Mouse (Mus musculus) embryonic facial prominence, embryonic 14.5 days (tissue): ENCODE data around the gene Rnf19b. TPM values are rescaled to one million over a fixed set of nuclear protein-coding genes. Genes with fewer than 3 reads are reported as not detected.

Experiments used
- ATAC-seq: fragments of 200-750 bp; cut with Nextera tagmentation; 2 replicates; pipeline ENCODE4 v1.8.0; 2017; ENCODE audit warnings: low read depth, moderate number of reproducible peaks, moderate TSS enrichment
- DNase-seq: peaks from one replicate; pipeline ENCODE4 v3.0.0-alpha.2; 2015; ENCODE audit warnings: low spot score
- H3K27ac ChIP-seq: fragments of 300-500 bp; sonication (generic); replicated peaks from 2 replicates; pipeline ENCODE4 v1.5.1; 2014; ENCODE audit warnings: low read depth, mild to moderate bottlenecking, low read length, moderate library complexity
- H3K27me3 ChIP-seq: fragments of 300-500 bp; sonication (generic); replicated peaks from 2 replicates; pipeline ENCODE4 v1.6.1; 2014; ENCODE audit warnings: low read length; ENCODE audit not compliant: control insufficient read depth, insufficient read depth
- H3K36me3 ChIP-seq: fragments of 300-500 bp; sonication (generic); 2 replicates; pipeline ENCODE4 v1.6.1; 2014; ENCODE audit warnings: low read length, mixed read lengths; ENCODE audit not compliant: control insufficient read depth, insufficient read depth
- H3K4me1 ChIP-seq: fragments of 300-500 bp; sonication (generic); 2 replicates; pipeline ENCODE4 v1.6.1; 2014; ENCODE audit warnings: antibody characterized with exemption, low read length; ENCODE audit not compliant: control insufficient read depth, insufficient read depth
- H3K4me2 ChIP-seq: fragments of 300-500 bp; sonication (generic); 2 replicates; pipeline ENCODE4 v1.6.1; 2014; ENCODE audit warnings: low read depth, mild to moderate bottlenecking, low read length, moderate library complexity, mixed read lengths
- H3K4me3 ChIP-seq: fragments of 300-500 bp; sonication (generic); 2 replicates; pipeline ENCODE4 v1.5.1; 2014; ENCODE audit warnings: low read depth, mild to moderate bottlenecking, low read length
- H3K9ac ChIP-seq: fragments of 300-500 bp; sonication (generic); 2 replicates; pipeline ENCODE4 v1.6.1; 2014; ENCODE audit warnings: low read depth, mild to moderate bottlenecking, low read length, moderate library complexity, mixed read lengths
- H3K9me3 ChIP-seq: fragments of 300-500 bp; sonication (generic); 2 replicates; pipeline ENCODE4 v1.6.1; 2016; ENCODE audit warnings: low read length; ENCODE audit not compliant: control insufficient read depth
- WGBS: fragments of 180-500 bp; shearing (Covaris S2); extraction: QIAGEN DNeasy Blood & Tissue Kit; methylation state at CpG from one replicate; pipeline ENCODE4 v1.1.7; 2014; 5-methylcytosine and 5-hydroxymethylcytosine counted together
- polyA plus RNA-seq: library from polyadenylated mRNA; unstranded; fragments of >200 nt; fragmentation: Nextera tagmentation; extraction: Ambion mirVana; gene quantifications from 2 replicates; pipeline ENCODE4 v1.2.1, GENCODE M21; 2014

Gene Rnf19b
- polyA plus RNA-seq, 1 experiment from 2014 or later = 11.3 TPM

DNA sequence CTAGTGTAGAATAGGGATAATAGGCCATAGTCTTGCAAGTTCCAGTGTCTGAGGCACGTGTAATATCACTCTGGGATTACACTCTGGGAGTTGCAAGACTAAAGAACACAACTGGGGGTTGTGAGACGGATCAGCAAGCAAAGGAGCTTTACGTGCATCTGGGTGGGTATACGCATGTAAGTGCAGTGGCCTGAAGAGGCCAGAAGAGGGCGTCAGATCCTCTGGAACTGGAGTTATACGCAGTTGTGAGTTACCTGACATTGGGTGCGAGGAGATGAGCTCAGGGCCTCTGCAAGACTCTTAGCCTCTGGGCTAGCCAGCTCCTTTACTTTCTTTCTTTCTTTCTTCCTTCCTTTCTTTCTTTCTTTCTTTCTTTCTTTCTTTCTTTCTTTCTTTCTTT lies 38.9 kb downstream of the Rnf19b start:
- Histone ChIP-seq H3K9me3 (no peaks in the 10 kb centered on the region), H3K4me3 (no peak overlapping the region), H3K27me3 (no peaks in the 10 kb centered on the region), H3K36me3 (no peaks in the 10 kb centered on the region), H3K9ac (no peak overlapping the region), H3K27ac (no peak overlapping the region), H3K4me2 (no peak overlapping the region), H3K4me1 (no peaks in the 10 kb centered on the region)
- DNase-seq (no peak), ATAC-seq (no peak)
- 70% methylated on average over 7 of the region's 7 CpGs for WGBS

DNA sequence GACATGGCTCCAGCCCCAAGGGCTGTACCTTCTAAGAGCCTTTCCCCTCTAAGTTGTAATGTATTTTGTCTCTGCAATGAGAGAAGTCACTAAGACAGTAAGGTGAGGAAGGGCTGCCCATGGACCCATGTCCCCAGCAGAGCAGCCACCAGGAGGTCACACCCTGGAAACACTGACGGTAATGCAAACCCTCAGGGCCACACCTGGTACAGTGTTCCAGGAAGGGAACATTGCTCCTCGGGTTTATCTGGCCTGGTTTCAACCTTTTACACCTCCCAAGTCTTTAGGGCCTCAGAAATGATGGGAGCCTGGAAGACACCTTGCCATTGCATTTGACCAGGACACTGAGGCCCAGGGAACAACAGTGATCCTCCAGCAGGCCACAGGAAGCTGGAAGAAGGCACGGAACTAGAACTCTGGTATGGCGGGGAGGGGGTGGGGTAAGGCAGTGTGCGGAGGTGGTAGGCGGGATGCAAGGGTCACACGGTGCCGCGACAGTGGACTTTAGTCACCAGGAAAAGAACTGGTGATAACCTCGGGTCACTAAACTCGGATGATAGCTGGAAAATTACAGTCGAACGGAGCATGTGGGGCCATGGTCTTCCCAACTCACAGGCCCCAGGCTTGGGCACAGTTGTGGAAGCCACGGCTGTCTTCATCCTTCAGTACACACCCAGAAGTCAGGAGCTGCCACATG lies 44.2 kb downstream of the Rnf19b start:
- WGBS = 85% methylated on average over 14 of the region's 14 CpGs
- ATAC-seq = no peak

DNA sequence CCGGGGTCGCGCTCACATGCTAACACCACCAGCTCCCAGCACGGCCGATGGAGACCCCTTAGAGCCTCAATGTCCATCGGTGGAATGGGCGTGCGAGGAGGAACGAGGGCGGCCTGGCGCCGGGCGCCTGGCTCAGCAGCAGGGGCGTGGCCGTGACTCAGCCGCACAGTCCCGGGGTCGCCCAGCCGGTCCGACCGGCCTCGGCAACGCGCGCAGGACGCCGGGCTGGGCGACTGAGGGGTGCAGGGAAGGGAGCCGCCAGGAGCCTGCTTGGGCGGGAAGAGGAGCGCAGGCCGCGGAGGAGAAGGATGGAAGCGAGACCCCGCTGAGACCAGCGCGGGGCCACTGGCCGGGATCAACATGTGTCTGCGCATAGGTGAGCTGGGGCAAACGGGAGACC lies 47.3 kb downstream of the Rnf19b start, which contains the start of gene Tmem54:
Tmem54 (plus strand) TSS at position 193 of the 400 bp plus-strand sequence.
- Histone ChIP-seq H3K27ac (no peak within 1 kb of the TSS), H3K27me3 (peaks cover 32% of the 10 kb centered on the region), H3K36me3 (no peaks in the 10 kb centered on the region), H3K4me1 (no peaks in the 10 kb centered on the region), H3K9me3 (no peaks in the 10 kb centered on the region), H3K4me2 (peak within 1 kb of the TSS; percentile 46), H3K4me3 (peak within 1 kb of the TSS; percentile 27), H3K9ac (peak within 1 kb of the TSS; percentile 41)
- ATAC-seq (peak; percentile 78), DNase-seq (peak; percentile 58)
- 2% methylated on average over 25 of the region's 40 CpGs for WGBS

More for the DNA sequence above, 44.2 kb downstream of the Rnf19b start:
- Histone ChIP-seq H3K9me3 (no peaks in the 10 kb centered on the region), H3K4me1 (no peaks in the 10 kb centered on the region), H3K27ac (no peak overlapping the region), H3K36me3 (no peaks in the 10 kb centered on the region), H3K4me3 (no peak overlapping the region), H3K27me3 (peaks cover 32% of the 10 kb centered on the region), H3K4me2 (no peak overlapping the region), H3K9ac (no peak overlapping the region)
- no peak for DNase-seq

DNA sequence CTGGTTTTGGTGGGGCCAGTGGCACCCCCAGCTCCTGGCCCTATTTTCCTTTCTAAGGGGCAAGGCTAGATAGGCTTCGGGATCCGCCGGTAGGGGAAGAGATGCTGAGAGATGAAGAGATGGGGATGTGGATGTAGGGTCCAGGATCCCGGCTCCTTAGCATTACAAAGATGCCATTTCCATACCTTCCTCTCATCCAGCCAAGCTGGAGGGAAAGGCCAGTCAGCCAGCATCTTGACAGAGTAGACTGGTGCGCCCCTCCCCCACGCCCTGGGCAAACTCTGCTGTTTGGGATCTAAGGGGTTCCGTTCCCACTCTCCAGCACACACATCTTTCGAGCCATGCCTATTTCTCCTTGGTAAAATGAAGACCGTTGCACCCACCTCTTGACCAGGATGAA lies 48.0 kb downstream of the Rnf19b start:
- 11% methylated on average over 9 of the region's 9 CpGs for WGBS
- H3K27ac ChIP-seq = no peak overlapping the region
- H3K36me3 ChIP-seq = no peaks in the 10 kb centered on the region
- H3K4me3 ChIP-seq = peak overlapping the region; percentile 27
- no peak overlapping the region for H3K9ac ChIP-seq
- no peaks in the 10 kb centered on the region for H3K4me1 ChIP-seq
- H3K27me3 ChIP-seq = peaks cover 32% of the 10 kb centered on the region
- DNase-seq (no peak), ATAC-seq (no peak)
- no peaks in the 10 kb centered on the region for H3K9me3 ChIP-seq
- peak overlapping the region; percentile 46 for H3K4me2 ChIP-seq

DNA sequence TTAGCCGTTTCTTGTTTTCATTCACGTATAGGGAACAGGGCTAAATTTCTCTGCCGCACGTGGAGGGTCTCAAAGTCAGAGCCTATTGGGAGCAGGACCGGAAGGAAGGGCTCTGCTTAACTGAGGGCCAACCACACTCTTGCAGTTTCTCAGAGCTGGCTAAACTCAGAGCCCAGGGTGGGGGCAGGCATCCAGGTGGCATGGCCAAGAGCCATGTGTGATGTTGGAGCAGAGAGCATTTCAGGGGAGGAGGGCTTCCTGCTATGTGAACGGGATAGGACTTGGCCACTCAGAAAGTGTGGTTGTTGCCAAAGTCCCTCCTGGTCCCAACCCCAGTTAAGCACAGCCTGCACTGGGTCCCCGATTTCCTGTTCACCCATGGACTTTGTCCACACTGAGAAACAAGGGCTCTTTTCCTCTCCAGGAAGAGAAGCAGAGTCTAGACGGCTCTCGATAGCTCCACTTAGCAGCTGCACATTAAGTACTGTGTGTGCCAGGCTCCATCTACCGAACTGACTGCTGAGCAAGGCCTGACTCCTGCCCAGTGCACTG lies 49.4 kb downstream of the Rnf19b start:
- DNase-seq (no peak), ATAC-seq (no peak)
- 60% methylated on average over 10 of the region's 10 CpGs for WGBS
- H3K4me1 ChIP-seq = no peaks in the 10 kb centered on the region; the same call in 1 of the 2 replicates
- H3K9ac ChIP-seq = no peak overlapping the region
- H3K4me3 ChIP-seq = no peak overlapping the region
- H3K9me3 ChIP-seq = no peaks in the 10 kb centered on the region
- H3K27ac ChIP-seq = no peak overlapping the region
- H3K4me2 ChIP-seq = no peak overlapping the region
- no peaks in the 10 kb centered on the region for H3K36me3 ChIP-seq
- peaks cover 32% of the 10 kb centered on the region for H3K27me3 ChIP-seq

DNA sequence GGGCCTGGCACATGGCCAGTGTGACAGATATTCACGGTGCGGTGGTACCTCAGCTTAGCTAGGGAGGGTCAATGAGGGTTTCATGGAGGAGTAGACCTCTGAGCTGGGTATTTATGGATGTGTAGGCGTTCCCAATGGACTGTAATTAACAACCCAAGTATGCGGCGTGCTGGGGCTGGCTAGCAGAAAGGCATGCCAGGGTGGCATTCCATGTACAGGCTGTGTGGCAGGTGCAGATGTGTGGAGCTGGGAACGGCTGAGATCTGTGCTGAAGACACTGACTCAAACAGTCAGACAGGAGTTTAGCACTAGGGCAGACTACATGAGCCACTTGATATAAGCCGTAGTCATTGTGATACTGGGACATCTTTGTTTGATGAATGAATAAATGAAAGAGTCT lies 50.6 kb downstream of the Rnf19b start:
- no peak overlapping the region for H3K27ac ChIP-seq
- no peak overlapping the region for H3K9ac ChIP-seq
- no peak for DNase-seq
- WGBS = 76% methylated on average over 7 of the region's 7 CpGs
- no peak for ATAC-seq
- no peak overlapping the region for H3K4me3 ChIP-seq
- H3K9me3 ChIP-seq = no peaks in the 10 kb centered on the region
- no peaks in the 10 kb centered on the region; the same call in 1 of the 2 replicates for H3K4me1 ChIP-seq
- H3K4me2 ChIP-seq = no peak overlapping the region
- peaks cover 32% of the 10 kb centered on the region for H3K27me3 ChIP-seq
- no peaks in the 10 kb centered on the region for H3K36me3 ChIP-seq

DNA sequence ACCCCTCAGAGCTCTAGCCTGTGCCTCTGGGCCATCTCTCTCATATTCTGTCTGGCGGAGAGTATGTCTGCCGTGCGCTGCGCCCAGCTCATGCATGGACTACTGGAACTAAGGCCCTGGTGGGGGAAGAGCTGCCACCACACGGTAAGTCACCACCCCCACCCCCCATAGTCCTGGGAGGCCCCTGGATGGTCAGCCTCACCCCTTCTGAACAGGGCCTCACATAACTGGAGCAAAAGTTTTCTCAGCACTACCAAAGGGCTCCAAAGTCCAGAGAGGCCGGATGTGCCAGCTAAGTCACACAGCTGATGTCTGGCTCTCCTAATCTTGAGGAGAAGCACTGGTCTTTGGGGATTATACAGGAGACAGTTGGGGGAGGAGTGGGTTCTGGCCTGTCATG lies 52.7 kb downstream of the Rnf19b start:
- Histone ChIP-seq H3K9ac (no peak overlapping the region), H3K4me3 (no peak overlapping the region), H3K9me3 (no peaks in the 10 kb centered on the region), H3K4me1 (no peaks in the 10 kb centered on the region; the same call in 1 of the 2 replicates), H3K27me3 (peaks cover 10% of the 10 kb centered on the region), H3K36me3 (no peaks in the 10 kb centered on the region), H3K4me2 (no peak overlapping the region), H3K27ac (no peak overlapping the region)
- no peak for DNase-seq
- WGBS = 83% methylated on average over 6 of the region's 6 CpGs
- no peak for ATAC-seq

DNA sequence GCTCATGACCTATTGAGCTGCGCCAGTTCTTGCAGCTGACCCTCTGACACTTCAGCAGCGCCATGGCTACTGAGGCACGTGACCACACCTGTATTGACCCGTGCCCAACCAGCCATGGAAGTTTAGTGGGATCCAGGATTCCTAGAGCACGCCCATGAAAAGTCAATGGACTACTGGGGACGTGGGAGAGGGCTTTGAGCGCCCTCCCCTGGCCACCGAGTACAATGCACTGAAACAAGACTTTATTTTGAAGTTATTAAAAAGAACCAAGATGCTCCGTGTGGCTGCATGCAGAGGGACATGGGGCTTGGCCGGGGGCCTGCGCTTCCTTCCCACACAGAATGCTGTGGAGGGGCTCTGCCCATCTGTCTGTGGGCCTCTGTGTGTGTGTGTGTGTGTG lies 53.3 kb downstream of the Rnf19b start:
- Histone ChIP-seq H3K36me3 (no peaks in the 10 kb centered on the region), H3K27ac (no peak overlapping the region), H3K4me3 (no peak overlapping the region), H3K9me3 (no peaks in the 10 kb centered on the region), H3K4me1 (no peaks in the 10 kb centered on the region; the same call in 1 of the 2 replicates), H3K27me3 (peaks cover 4% of the 10 kb centered on the region), H3K9ac (no peak overlapping the region), H3K4me2 (no peak overlapping the region)
- DNase-seq (no peak), ATAC-seq (no peak)
- 56% methylated on average over 11 of the region's 11 CpGs for WGBS

DNA sequence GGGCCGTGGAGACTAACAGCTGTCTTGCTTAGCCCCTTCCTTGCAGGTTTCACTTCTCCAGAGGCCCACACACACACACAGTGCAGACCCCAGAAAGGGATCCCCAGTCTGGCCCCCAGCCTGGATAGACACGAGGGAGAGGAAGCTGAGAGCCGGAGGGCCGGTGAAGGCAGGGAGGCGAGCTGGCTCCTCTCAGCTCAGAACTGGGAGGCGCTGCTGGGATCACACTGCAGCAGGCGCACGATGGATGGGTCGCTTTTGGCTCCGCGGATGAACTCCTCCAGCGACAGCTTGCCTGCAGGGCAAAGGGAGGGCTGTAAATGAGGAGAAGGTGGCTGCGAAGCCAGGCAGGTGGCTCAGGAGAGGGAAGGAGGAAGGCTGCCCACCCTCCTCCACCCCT lies 54.2 kb downstream of the Rnf19b start:
- H3K27ac ChIP-seq = no peak overlapping the region
- H3K4me2 ChIP-seq = no peak overlapping the region
- H3K9ac ChIP-seq = 0 out of 2 replicates have a peak overlapping the region, but pooled peaks have one; percentile 25
- no peaks in the 10 kb centered on the region; the same call in 1 of the 2 replicates for H3K27me3 ChIP-seq
- no peak overlapping the region for H3K4me3 ChIP-seq
- WGBS = 42% methylated on average over 13 of the region's 13 CpGs
- DNase-seq (no peak), ATAC-seq (no peak)
- no peaks in the 10 kb centered on the region for H3K36me3 ChIP-seq
- H3K4me1 ChIP-seq = no peaks in the 10 kb centered on the region; the same call in 1 of the 2 replicates
- H3K9me3 ChIP-seq = no peaks in the 10 kb centered on the region
